Mouse (Mus musculus): ENCODE measurements around the gene Wnk1. TPM values are rescaled to one million over a fixed set of nuclear protein-coding genes. Genes with fewer than 3 reads are reported as not detected.

The Wnk1 gene
- 133 TPM for polyA plus RNA-seq (2014; fragmentation: Illumina TruSeq; extraction: RNeasy Lipid Tissue Mini Kit (QIAGEN cat#74804); ENCODE audit: low read depth, low replicate concordance)

DNA sequence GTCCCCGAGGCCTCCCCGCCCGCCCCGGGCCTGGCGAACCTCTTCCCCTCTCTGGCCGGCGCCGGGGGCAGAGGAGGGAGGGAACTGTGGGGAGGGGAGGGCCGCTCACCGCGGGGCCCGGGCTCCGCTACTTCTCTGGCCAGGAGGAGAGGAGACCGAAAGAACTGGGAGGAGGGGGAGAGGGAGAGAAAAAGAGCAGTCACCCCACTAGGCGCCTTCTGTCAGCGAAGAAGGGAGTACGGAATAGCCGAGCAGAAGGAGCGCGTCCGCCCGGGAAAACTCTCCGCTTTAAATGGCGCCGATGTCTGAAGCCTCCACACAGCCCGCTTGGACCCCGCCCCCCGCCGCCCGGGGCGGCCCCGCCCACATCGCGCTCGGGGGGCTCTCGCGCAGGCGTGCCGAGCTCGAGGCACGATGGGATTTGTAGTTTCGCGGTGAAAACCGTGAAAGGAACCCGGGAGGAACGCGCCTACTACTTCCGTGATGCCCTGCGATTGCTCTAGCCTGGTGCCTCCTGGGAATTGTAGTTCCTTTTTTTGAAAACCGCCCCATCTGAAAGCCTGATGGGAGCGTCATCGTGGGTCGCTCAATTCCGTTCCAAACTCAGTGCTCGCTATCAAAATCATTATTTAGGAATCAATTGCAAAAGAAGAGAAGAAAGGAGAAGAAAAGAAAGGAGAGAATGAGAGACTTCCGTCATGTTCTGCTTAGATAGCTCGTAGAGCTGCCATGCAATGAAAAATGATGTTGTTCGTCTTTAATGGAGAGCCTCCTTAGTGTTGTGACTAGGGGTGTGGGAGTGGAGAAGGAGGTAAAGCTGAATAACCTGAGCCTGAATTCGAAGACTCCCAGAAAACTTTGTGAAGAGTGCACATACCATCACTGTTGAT is at the start of gene Wnk1:
Gene Wnk1, minus strand, starts transcription at position 307 of the 890 bp plus-strand sequence.

DNA sequence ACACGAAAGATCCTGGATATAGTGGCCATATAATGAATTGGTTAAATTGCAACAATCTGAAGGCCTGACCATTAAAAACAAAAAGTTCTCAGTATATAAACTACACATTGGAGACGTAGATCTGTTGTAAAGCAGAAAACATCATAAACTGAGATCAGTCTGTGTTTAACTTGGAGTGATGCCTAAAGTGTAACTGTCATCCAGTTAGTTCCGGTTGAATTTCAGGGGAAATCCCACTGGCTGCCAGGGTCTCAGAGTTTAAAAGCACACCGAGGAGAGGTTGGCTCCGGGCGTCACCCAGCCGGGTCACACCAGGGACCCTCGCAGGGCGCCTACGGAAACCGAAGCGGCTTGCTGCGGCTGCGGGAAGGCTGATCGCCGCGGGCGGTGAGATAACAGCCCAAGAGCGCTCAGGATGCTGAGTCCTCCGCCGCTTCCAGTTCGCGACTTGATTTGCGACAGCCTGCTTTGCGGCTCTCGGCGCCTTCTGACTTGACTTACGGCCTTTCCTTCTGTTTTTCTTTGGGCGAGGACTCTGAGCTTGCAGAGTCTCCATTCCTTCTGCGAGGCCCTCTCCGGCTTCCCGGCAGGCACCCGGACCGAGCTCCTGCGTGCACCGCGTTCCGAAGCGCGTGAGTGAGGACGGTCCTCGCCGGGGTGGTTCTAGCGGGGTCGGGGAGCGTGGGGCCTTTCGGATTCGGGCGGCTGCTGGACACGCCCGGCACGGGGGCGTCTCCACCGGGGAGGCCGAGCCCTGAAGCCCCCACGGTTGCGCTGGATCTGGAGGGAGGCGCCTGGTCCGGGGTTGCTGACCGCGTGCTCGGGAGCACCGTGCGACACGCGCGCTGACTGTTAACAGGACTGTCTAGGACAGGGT is 136.0 kb downstream of the Wnk1 start, which contains the start of gene Rad52:
Gene Rad52, plus strand, starts transcription at position 495 of the 877 bp plus-strand sequence.

Other genes starting within 250 kb of the Wnk1 start
- gene Erc1, start 190.5 kb downstream of the Wnk1 start, polyA plus RNA-seq (2014; fragmentation: Illumina TruSeq; extraction: RNeasy Lipid Tissue Mini Kit (QIAGEN cat#74804); ENCODE audit: low read depth, low replicate concordance): 9.5 TPM
- gene Rad52, start 136.0 kb downstream of the Wnk1 start, polyA plus RNA-seq (2014; fragmentation: Illumina TruSeq; extraction: RNeasy Lipid Tissue Mini Kit (QIAGEN cat#74804); ENCODE audit: low read depth, low replicate concordance): 17.0 TPM
- 0.98 TPM for gene Ninj2, start 54.7 kb upstream of the Wnk1 start, polyA plus RNA-seq (2014; fragmentation: Illumina TruSeq; extraction: RNeasy Lipid Tissue Mini Kit (QIAGEN cat#74804); ENCODE audit: low read depth, low replicate concordance)